Mouse (Mus musculus) E14TG2a.4 (cell line): ENCODE data around the gene Rcor3.

Experiments
- CTCF ChIP-seq: conservative IDR thresholded peaks from 2 replicates; pipeline ENCODE4 v1.5.1; 2014; ENCODE audit warnings: low read length
- NANOG ChIP-seq: IDR thresholded peaks from 2 replicates; pipeline ENCODE4 v1.6.1; 2014; ENCODE audit warnings: borderline replicate concordance, low read length, mixed read lengths

GRCm38 (mm10) chr1:192101359-192101758 is 36.5 kb downstream of the Rcor3 start:
- TF ChIP-seq CTCF (no peak), NANOG (no peak)
